Mouse (Mus musculus): ENCODE results near the gene Rad51b.
A peak's percentile ranks its signal among the peaks of the same experiment; 100 is the strongest.

The Rad51b gene

DNA sequence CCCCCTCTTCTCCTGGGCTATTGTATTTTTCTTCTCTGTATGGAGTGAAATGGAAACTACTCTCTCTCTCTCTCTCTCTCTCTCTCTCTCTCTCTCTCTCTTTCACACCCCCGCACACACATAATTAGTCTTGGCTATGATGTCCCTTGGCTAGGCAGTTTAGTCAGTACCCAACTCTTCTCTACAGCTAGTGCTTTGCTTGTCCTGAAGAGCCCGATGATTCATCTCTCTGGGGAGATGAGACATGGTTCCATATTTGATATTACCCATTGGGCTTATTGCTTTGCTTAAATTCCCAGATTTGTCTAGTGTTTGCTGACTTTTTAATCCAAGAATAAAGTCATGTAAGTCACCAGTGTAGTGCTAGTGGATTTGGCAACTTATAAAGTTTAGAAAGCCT is 429.0 kb downstream of the Rad51b start:
- no peak for DNase-seq (ENCODE audit: extremely low read depth, low read depth)

DNA sequence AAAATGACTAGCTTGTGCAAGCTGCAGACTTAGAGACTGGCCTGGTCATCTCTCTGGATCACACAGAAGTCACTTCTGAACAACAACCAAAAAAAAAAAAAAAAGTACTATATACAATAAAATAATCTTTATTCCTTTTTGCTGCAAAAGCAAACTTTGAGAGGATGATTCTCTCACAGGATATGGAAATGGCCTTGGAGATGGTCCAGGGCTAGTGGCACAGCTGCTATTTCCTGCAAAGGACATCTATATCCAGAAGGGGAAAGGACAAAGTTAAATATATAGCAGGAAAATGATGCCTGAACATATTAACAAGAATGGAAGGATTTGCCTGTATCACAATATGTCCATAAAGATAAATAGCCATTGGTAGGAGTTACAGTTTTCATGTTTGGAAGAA is 429.9 kb downstream of the Rad51b start:
- DNase-seq (ENCODE audit: extremely low read depth, low read depth): no peak

GRCm38 (mm10) chr12:79729926-79730506 is 432.9 kb downstream of the Rad51b start:
- DNase-seq (ENCODE audit: extremely low read depth, low read depth): no peak

- no peak for DNase-seq (ENCODE audit: extremely low read depth, low read depth)
Observed at GRCm38 (mm10) chr12:79731905-79732304, 434.8 kb downstream of the Rad51b start.

- DNase-seq (ENCODE audit: extremely low read depth, low read depth): peak; percentile 88
Observed at GRCm38 (mm10) chr12:79732355-79733115, 435.5 kb downstream of the Rad51b start.

DNA sequence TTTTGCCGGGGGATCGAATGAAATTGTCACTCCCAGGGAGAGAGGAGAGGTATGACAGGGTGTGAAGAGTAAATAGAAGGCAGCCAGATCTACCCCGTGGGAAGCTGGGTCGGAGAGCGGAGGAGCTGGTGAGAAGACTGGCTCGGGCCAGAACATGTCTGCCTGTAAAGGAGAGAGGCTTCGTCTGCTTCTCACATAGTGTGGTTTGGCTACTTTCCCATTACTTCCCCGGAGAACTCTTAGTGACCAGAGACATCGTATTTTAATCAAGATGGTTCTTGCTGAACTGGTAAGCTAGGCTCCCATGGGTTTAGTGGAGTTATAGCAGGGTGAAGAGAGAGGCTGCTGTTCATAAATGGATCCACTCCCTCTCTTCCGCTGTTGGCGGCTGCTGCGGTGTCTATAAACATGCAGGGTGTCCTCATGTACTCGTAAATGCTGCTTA is 438.3 kb downstream of the Rad51b start:
- no peak for DNase-seq (ENCODE audit: extremely low read depth, low read depth)

DNA sequence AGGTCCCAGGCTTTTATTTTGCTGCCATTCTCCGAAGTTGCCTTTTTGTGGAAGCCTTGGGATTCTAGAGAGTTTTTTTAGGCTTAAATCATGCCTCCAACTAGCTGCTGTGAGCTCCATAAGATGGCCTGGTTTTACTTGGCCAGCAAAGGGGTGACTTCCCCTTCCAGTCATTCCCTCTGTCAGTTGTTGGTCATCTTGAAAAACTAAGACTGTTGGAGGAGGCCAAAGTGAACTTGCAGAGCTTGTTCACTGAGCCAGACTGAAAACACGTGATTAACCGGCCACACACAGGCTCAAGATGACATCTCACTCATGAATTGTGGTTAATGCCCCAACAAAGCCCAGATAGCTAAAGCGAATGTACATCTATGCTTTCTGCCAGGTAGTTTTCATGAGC is 438.8 kb downstream of the Rad51b start:
- DNase-seq (ENCODE audit: extremely low read depth, low read depth): no peak

- DNase-seq (ENCODE audit: extremely low read depth, low read depth): no peak
Observed at GRCm38 (mm10) chr12:79738700-79739099, 441.6 kb downstream of the Rad51b start.

- DNase-seq (ENCODE audit: extremely low read depth, low read depth): no peak
Observed at GRCm38 (mm10) chr12:79739918-79740639, 443.0 kb downstream of the Rad51b start.

GRCm38 (mm10) chr12:79742211-79742610 is 445.1 kb downstream of the Rad51b start:
- no peak for DNase-seq (ENCODE audit: extremely low read depth, low read depth)

DNA sequence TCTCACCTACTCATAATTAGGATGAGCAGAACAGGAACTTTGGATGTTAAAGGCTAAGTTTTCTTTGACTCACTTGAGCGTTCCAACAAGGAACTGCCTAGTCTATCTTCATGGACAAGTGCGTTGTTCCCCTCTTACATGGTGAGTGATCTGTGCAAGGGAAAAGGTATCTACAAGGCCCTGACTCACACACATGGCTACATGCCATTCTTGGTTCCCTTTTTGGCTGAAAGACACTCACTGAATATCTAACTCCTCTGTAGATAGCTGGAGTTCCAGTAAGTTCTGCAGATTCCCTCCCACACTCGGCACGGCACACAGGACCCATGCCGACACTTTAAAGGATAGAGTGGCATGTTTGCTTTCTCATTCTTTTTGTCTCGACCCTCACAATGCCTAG is 447.0 kb downstream of the Rad51b start:
- DNase-seq (ENCODE audit: extremely low read depth, low read depth): peak; percentile 68

- no peak for DNase-seq (ENCODE audit: extremely low read depth, low read depth)
Observed at GRCm38 (mm10) chr12:79745225-79745624, 448.1 kb downstream of the Rad51b start.

DNA sequence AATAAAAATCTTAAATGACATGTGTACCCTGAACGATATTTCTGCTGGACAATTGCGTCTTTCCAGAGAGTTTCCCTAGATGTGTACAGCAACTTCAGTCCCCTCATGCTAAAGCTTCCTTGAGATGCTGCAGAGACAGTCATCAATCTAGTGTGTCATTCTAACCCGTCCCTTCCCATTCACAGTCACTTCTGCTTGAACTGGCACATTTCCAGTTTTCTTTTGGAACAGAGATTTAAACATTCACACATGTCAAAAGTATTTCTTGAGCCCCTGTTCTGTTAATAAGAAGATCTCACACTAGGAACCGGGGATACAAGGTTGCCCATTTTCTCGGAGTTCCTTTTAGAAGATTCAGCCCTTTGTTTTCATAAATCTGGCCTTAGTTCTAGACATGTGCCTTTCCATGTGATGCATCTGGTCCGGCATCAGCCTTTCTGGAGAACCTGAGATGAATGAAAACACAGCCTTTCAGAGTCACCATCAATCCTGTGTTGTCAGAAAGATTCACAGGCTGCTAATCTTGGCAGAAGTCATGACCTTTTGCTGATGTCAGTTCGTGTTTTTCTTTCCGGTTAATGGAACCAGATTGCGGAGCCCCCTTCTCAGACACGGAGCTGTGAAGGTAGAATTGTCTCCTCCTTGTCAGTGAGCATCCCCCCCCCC is 448.9 kb downstream of the Rad51b start:
- DNase-seq (ENCODE audit: extremely low read depth, low read depth): no peak

DNA sequence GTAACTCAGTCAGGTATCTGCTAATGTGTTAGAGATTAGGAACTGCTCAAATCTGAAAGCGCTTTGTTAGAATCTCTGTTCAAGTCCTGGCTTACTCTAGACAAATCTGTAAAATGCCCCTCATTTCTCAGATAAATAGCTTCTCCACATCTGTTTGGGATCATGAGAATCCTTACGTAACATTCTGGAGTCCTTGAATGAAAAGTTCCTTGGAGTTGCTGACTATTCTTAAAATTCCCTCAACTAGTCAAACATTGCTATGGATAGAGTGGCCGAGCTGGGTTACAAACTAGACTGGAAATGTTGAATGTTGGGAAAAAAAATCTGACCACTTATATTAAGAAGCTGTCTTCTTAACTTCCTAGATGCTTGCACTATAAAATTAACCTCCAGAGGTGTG is 450.5 kb downstream of the Rad51b start:
- DNase-seq (ENCODE audit: extremely low read depth, low read depth): no peak

DNA sequence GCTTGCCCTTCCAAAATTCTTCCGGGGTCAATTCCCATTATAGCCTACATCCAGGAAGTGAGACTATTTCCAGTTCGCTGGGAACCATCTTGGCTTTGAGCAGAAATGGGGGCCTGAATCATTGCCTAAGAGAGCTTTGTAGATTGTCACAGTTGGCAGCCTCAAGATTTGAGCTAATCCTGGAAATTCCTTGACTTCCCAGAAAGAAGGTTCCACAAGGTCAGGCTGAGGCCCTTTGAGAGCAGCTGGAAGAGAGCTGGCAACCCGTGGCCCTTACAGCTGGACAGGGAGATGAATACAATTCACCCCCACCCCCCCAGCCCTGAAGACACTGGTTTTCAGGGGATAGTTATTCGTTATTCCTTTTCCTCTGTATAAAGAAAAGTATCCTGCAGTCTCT is 451.8 kb downstream of the Rad51b start:
- DNase-seq (ENCODE audit: extremely low read depth, low read depth): no peak

GRCm38 (mm10) chr12:79750253-79751125 is 453.4 kb downstream of the Rad51b start:
- DNase-seq (ENCODE audit: extremely low read depth, low read depth): peak; percentile 85

DNA sequence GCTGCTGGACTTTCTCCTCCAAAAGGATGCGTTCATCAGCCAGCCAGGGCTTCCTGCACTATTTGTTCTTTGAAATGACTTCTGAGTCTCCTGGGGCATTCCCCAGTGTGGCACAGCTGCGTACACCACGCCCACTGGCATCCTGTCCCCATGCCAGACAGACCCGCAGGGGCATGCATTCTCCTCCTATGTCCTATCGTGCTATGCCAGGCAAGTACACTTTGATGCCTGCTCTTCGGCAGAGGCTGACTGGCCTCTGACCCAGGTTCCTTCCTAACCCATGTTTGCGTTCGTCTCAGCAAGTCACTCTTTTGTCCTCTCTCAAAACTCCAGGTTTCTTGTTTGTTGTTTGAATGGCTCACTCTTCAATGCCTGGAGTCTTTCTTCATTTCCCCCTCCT is 454.7 kb downstream of the Rad51b start:
- DNase-seq (ENCODE audit: extremely low read depth, low read depth): no peak

DNA sequence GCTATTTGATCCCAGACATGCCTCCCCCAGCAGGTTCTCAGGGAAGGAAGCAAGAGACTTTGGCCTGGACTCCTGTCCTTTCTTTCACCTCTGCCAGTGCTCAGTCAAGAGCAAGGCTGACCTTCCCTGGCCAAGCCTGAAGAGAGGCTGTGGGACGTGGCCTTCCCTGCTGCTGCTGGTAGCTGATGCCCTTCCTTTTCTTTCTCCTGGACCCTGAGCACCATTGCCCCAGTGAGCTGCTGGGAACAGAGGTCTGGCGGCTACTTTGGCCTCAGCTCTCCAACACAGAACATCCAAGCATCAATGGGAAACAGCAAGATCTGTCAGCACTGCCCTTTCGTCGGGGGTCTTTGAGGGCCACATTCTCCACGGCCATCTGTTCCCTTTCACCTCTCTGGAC is 455.1 kb downstream of the Rad51b start:
- no peak for DNase-seq (ENCODE audit: extremely low read depth, low read depth)

- no peak for DNase-seq (ENCODE audit: extremely low read depth, low read depth)
Observed at GRCm38 (mm10) chr12:79755617-79756016, 458.5 kb downstream of the Rad51b start.

GRCm38 (mm10) chr12:79756352-79756751 is 459.3 kb downstream of the Rad51b start:
- DNase-seq (ENCODE audit: extremely low read depth, low read depth): no peak

DNA sequence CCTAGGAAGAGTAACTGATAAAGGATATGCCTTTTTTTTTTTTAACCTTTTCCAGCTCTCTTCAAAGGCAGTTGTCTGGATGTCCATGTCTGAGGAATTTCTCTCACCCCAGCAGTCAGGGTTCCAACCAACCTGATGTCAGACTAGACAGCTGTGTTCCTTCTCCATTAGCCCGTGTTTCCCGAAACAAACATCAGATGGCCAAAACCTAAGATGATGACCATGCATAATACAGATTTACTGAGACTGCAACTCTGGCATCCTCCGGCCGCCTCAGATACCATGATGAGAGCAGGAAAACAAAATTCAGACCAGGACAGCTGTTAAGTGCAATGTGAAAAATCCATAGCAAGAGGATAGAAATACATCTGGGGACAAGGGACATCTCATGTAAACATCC is 460.7 kb downstream of the Rad51b start:
- DNase-seq (ENCODE audit: extremely low read depth, low read depth): no peak

Measured in MEL-GATA-1-ER (cell line).